Mouse (Mus musculus) ES-Bruce4 (cell line): ENCODE measurements around the gene Echdc1. TPM values are rescaled to one million over a fixed set of nuclear protein-coding genes. Genes with fewer than 3 reads are reported as not detected.
A peak's percentile ranks its signal among the peaks of the same experiment; 100 is the strongest.

Experiments used
- H3K27ac ChIP-seq: 2 replicates; pipeline ENCODE4 v1.5.1; 2012; ENCODE audit warnings: low read length, inconsistent platforms; ENCODE audit not compliant: insufficient read depth
- H3K27me3 ChIP-seq: 2 replicates; pipeline ENCODE4 v1.6.1; 2012; ENCODE audit warnings: mild to moderate bottlenecking, low read length, inconsistent platforms; ENCODE audit not compliant: control insufficient read depth, poor library complexity, insufficient read depth, severe bottlenecking
- H3K36me3 ChIP-seq: 2 replicates; pipeline ENCODE4 v1.6.1; 2012; ENCODE audit warnings: inconsistent platforms, mild to moderate bottlenecking, low read length, moderate library complexity; ENCODE audit not compliant: control insufficient read depth, poor library complexity, insufficient read depth, severe bottlenecking
- H3K4me1 ChIP-seq: one replicate; pipeline ENCODE4 v1.8.1; 2011; ENCODE audit warnings: low read length; ENCODE audit not compliant: control insufficient read depth, insufficient read depth
- H3K4me3 ChIP-seq: 2 replicates; pipeline ENCODE4 v1.5.1; 2011; ENCODE audit warnings: low read depth, mild to moderate bottlenecking, low read length
- H3K9ac ChIP-seq: 2 replicates; pipeline ENCODE4 v1.6.1; 2012; ENCODE audit warnings: low read depth, mild to moderate bottlenecking, inconsistent platforms; ENCODE audit not compliant: poor library complexity, severe bottlenecking
- H3K9me3 ChIP-seq: replicated peaks from 2 replicates; pipeline ENCODE4 v1.6.1; 2012; ENCODE audit warnings: mild to moderate bottlenecking, low read length, inconsistent platforms; ENCODE audit not compliant: control insufficient read depth, poor library complexity, insufficient read depth, severe bottlenecking
- CTCF ChIP-seq: IDR thresholded peaks from one replicate; pipeline ENCODE4 v1.8.1; 2011; ENCODE audit warnings: low read depth, low read length
- EP300 ChIP-seq: IDR thresholded peaks from 2 replicates; pipeline ENCODE4 v1.6.1; 2011; ENCODE audit warnings: low read depth, low read length; ENCODE audit not compliant: insufficient read depth
- POLR2A ChIP-seq: IDR thresholded peaks from one replicate; pipeline ENCODE4 v1.8.1; 2011; ENCODE audit warnings: low read length; ENCODE audit not compliant: insufficient read depth
- polyA plus RNA-seq: library from polyadenylated mRNA; stranded (reverse); fragments of >200 nt; gene quantifications from 2 replicates; pipeline ENCODE4 v1.2.4, GENCODE M21; 2011; ENCODE audit warnings: low read depth; ENCODE audit not compliant: missing spikeins, insufficient read depth, insufficient read length

Echdc1 gene
- 22.8 and 23.5 TPM in 2 replicates for polyA plus RNA-seq

- no peaks in the 10 kb centered on the region for H3K9me3 ChIP-seq
- peak; percentile 9 for TF ChIP-seq POLR2A
- TF ChIP-seq CTCF = peak; percentile 67
- TF ChIP-seq EP300 = 0 out of 2 replicates have a peak, but pooled peaks have one; percentile 30
- no peaks in the 10 kb centered on the region for H3K27me3 ChIP-seq
- peak within 1 kb of the TSS; percentile 91 for H3K4me3 ChIP-seq
- H3K36me3 ChIP-seq = no peaks in the 10 kb centered on the region
- H3K27ac ChIP-seq = no peak within 1 kb of the TSS
- H3K9ac ChIP-seq = peak within 1 kb of the TSS; percentile 79
- H3K4me1 ChIP-seq = no peaks in the 10 kb centered on the region
Observed at GRCm38 (mm10) chr10:29313064-29313638, at the start of gene Echdc1. Gene Echdc1, plus strand, starts transcription at chr10:29313166.

GRCm38 (mm10) chr10:29281736-29282135, 31.2 kb upstream of the Echdc1 start:
- no peak overlapping the region for H3K27ac ChIP-seq
- no peaks in the 10 kb centered on the region for H3K36me3 ChIP-seq
- H3K27me3 ChIP-seq = no peaks in the 10 kb centered on the region
- H3K9ac ChIP-seq = no peak overlapping the region
- H3K4me3 ChIP-seq = no peak overlapping the region
- no peak for TF ChIP-seq CTCF
- no peak for TF ChIP-seq POLR2A
- TF ChIP-seq EP300 = no peak
- H3K4me1 ChIP-seq = no peaks in the 10 kb centered on the region
- H3K9me3 ChIP-seq = no peaks in the 10 kb centered on the region; the same call in 1 of the 2 replicates

GRCm38 (mm10) chr10:29285757-29286156, 27.2 kb upstream of the Echdc1 start:
- Histone ChIP-seq H3K36me3 (no peaks in the 10 kb centered on the region), H3K4me1 (no peaks in the 10 kb centered on the region), H3K27me3 (no peaks in the 10 kb centered on the region), H3K27ac (no peak overlapping the region), H3K9me3 (no peaks in the 10 kb centered on the region), H3K4me3 (no peak overlapping the region), H3K9ac (no peak overlapping the region)
- TF ChIP-seq CTCF = no peak
- TF ChIP-seq EP300 = no peak
- TF ChIP-seq POLR2A = no peak

- H3K9ac ChIP-seq = no peak overlapping the region
- H3K27me3 ChIP-seq = no peaks in the 10 kb centered on the region
- H3K9me3 ChIP-seq = no peaks in the 10 kb centered on the region
- no peak overlapping the region for H3K27ac ChIP-seq
- H3K4me1 ChIP-seq = no peaks in the 10 kb centered on the region
- TF ChIP-seq CTCF (no peak), POLR2A (no peak), EP300 (no peak)
- no peaks in the 10 kb centered on the region for H3K36me3 ChIP-seq
- H3K4me3 ChIP-seq = no peak overlapping the region
Observed at GRCm38 (mm10) chr10:29302230-29302629, 10.7 kb upstream of the Echdc1 start.

- H3K9ac ChIP-seq = no peak overlapping the region
- no peak overlapping the region for H3K4me3 ChIP-seq
- H3K4me1 ChIP-seq = no peaks in the 10 kb centered on the region
- H3K27me3 ChIP-seq = no peaks in the 10 kb centered on the region
- no peak overlapping the region for H3K27ac ChIP-seq
- no peaks in the 10 kb centered on the region for H3K36me3 ChIP-seq
- no peaks in the 10 kb centered on the region for H3K9me3 ChIP-seq
- TF ChIP-seq CTCF (no peak), EP300 (no peak), POLR2A (no peak)
Observed at GRCm38 (mm10) chr10:29311480-29312219, 1.3 kb upstream of the Echdc1 start.

- TF ChIP-seq POLR2A (no peak), EP300 (no peak), CTCF (no peak)
- no peaks in the 10 kb centered on the region for H3K27me3 ChIP-seq
- no peak overlapping the region for H3K4me3 ChIP-seq
- H3K27ac ChIP-seq = no peak overlapping the region
- no peaks in the 10 kb centered on the region for H3K4me1 ChIP-seq
- no peak overlapping the region for H3K9ac ChIP-seq
- H3K9me3 ChIP-seq = no peaks in the 10 kb centered on the region
- no peaks in the 10 kb centered on the region for H3K36me3 ChIP-seq
Observed at GRCm38 (mm10) chr10:29313905-29314304, 939 bp downstream of the Echdc1 start.
